Mouse (Mus musculus): Measurements from ENCODE around the gene Mdga1.

DNA sequence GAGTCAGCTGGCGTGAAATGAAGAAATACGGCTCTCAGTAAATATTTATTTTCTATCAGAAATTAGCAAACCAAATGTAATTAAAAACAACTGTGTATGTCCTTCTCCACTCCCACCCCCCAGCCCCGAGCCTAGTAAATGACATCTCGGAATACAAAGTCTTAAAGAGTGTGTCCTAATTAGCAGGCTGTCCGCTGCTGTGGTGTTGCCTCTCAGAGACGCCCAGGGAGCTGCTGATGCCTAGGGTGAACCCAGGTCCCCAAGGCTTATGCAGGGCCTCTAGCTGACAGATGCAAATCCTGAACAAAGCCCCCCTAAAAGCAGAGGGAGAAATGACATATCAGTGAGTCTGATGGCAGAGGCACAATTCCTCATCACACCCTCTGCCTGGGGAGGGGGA lies 155.1 kb downstream of the Mdga1 start:
- no peak for TF ChIP-seq CTCF (IDR thresholded peaks at IDR 0.05; ENCODE audit: borderline replicate concordance, insufficient read depth, low read depth, low read length)
- no peak for TF ChIP-seq POLR2A (IDR thresholded peaks at IDR 0.05; ENCODE audit: borderline replicate concordance, insufficient read depth, low read length)
